Mouse (Mus musculus): Measurements from ENCODE around the gene Gzf1. TPM values are rescaled to one million over a fixed set of nuclear protein-coding genes. Genes with fewer than 3 reads are reported as not detected.

Gene Gzf1
- polyA plus RNA-seq, 1 experiment from 2014 or later, result 29.3 TPM

- Histone ChIP-seq H3K4me2 (ENCODE audit: low read depth, low read length, severe bottlenecking) (no peak overlapping the region), H3K36me3 (ENCODE audit: control insufficient read depth, insufficient read depth, low read length) (no peaks in the 10 kb centered on the region), H3K4me1 (replicated peaks; ENCODE audit: control insufficient read depth, insufficient read depth, low read length) (no peaks in the 10 kb centered on the region), H3K27me3 (ENCODE audit: control insufficient read depth, insufficient read depth, low read length) (no peaks in the 10 kb centered on the region), H3K27ac (ENCODE audit: low read depth, low read length) (no peak overlapping the region), H3K9ac (ENCODE audit: low read length) (no peak overlapping the region), H3K4me3 (ENCODE audit: low read depth, low read length) (no peak overlapping the region), H3K9me3 (ENCODE audit: control insufficient read depth, low read length) (no peaks in the 10 kb centered on the region)
- DNase-seq (ENCODE audit: low spot score) (no peak), ATAC-seq (replicated peaks; ENCODE audit: low FRiP score) (no peak)
- WGBS, result 78% methylated on average over 2 of the region's 2 CpGs
Observed at GRCm38 (mm10) chr2:148719271-148719995, 38.6 kb downstream of the Gzf1 start.

- ATAC-seq (replicated peaks; ENCODE audit: low FRiP score), result no peak; the same call in 1 of the 2 replicates
- Histone ChIP-seq H3K4me1 (replicated peaks; ENCODE audit: control insufficient read depth, insufficient read depth, low read length) (peaks cover 5% of the 10 kb centered on the region; the same call in 1 of the 2 replicates), H3K9ac (ENCODE audit: low read length) (peak overlapping the region; percentile 83), H3K36me3 (ENCODE audit: control insufficient read depth, insufficient read depth, low read length) (no peaks in the 10 kb centered on the region), H3K4me2 (ENCODE audit: low read depth, low read length, severe bottlenecking) (peak overlapping the region; percentile 80), H3K27ac (ENCODE audit: low read depth, low read length) (no peak overlapping the region), H3K9me3 (ENCODE audit: control insufficient read depth, low read length) (no peaks in the 10 kb centered on the region; the same call in 1 of the 2 replicates), H3K4me3 (ENCODE audit: low read depth, low read length) (peak overlapping the region; percentile 71), H3K27me3 (ENCODE audit: control insufficient read depth, insufficient read depth, low read length) (no peaks in the 10 kb centered on the region)
- 1% methylated on average over 32 of the region's 35 CpGs for WGBS
- DNase-seq (ENCODE audit: low spot score), result peak; percentile 59
Observed at GRCm38 (mm10) chr2:148731614-148732326, 50.9 kb downstream of the Gzf1 start.

GRCm38 (mm10) chr2:148732327-148733000 is 51.6 kb downstream of the Gzf1 start, which contains the start of gene Napb:
Gene Napb, minus strand, starts transcription at chr2:148732467.
- H3K9me3 ChIP-seq (ENCODE audit: control insufficient read depth, low read length), result no peaks in the 10 kb centered on the region; the same call in 1 of the 2 replicates
- H3K4me2 ChIP-seq (ENCODE audit: low read depth, low read length, severe bottlenecking), result peak within 1 kb of the TSS; percentile 80
- no peaks in the 10 kb centered on the region for H3K27me3 ChIP-seq (ENCODE audit: control insufficient read depth, insufficient read depth, low read length)
- WGBS, result 4% methylated on average over 18 of the region's 18 CpGs
- ATAC-seq (replicated peaks; ENCODE audit: low FRiP score) (peak; percentile 100), DNase-seq (ENCODE audit: low spot score) (peak; percentile 94)
- H3K9ac ChIP-seq (ENCODE audit: low read length), result peak within 1 kb of the TSS; percentile 83
- H3K4me1 ChIP-seq (replicated peaks; ENCODE audit: control insufficient read depth, insufficient read depth, low read length), result peaks cover 5% of the 10 kb centered on the region; the same call in 1 of the 2 replicates
- H3K27ac ChIP-seq (ENCODE audit: low read depth, low read length), result no peak within 1 kb of the TSS
- no peaks in the 10 kb centered on the region for H3K36me3 ChIP-seq (ENCODE audit: control insufficient read depth, insufficient read depth, low read length)
- peak within 1 kb of the TSS; percentile 71 for H3K4me3 ChIP-seq (ENCODE audit: low read depth, low read length)

Other genes starting within 250 kb of the Gzf1 start
- 5.2 and 5.8 TPM in 2 replicates for gene Cd93, start 237.5 kb upstream of the Gzf1 start, polyA plus RNA-seq (2014; fragmentation: Nextera tagmentation; extraction: Ambion mirVana)
- gene Nxt1, start 8.4 kb upstream of the Gzf1 start, polyA plus RNA-seq (2014; fragmentation: Nextera tagmentation; extraction: Ambion mirVana), result 134 and 151 TPM in 2 replicates
- gene Napb, start 51.4 kb downstream of the Gzf1 start, polyA plus RNA-seq (2014; fragmentation: Nextera tagmentation; extraction: Ambion mirVana), result 13.9 and 14.3 TPM in 2 replicates
- gene Cstl1, start 69.3 kb downstream of the Gzf1 start, polyA plus RNA-seq (2014; fragmentation: Nextera tagmentation; extraction: Ambion mirVana), result not detected in 2 replicates
- not detected in 2 replicates for gene Cst11, start 90.5 kb downstream of the Gzf1 start, polyA plus RNA-seq (2014; fragmentation: Nextera tagmentation; extraction: Ambion mirVana)
- not detected in 2 replicates for gene 8030411F24Rik, start 101.0 kb downstream of the Gzf1 start, polyA plus RNA-seq (2014; fragmentation: Nextera tagmentation; extraction: Ambion mirVana)
- not detected in 2 replicates for gene Cst12, start 108.3 kb downstream of the Gzf1 start, polyA plus RNA-seq (2014; fragmentation: Nextera tagmentation; extraction: Ambion mirVana)
- not detected in 2 replicates for gene Cst8, start 117.8 kb downstream of the Gzf1 start, polyA plus RNA-seq (2014; fragmentation: Nextera tagmentation; extraction: Ambion mirVana)
- gene Cst13, start 139.1 kb downstream of the Gzf1 start, polyA plus RNA-seq (2014; fragmentation: Nextera tagmentation; extraction: Ambion mirVana), result not detected in 2 replicates
- not detected in 2 replicates for gene Cst9, start 154.1 kb downstream of the Gzf1 start, polyA plus RNA-seq (2014; fragmentation: Nextera tagmentation; extraction: Ambion mirVana)
- not detected in 2 replicates for gene 9230104L09Rik, start 184.0 kb downstream of the Gzf1 start, polyA plus RNA-seq (2014; fragmentation: Nextera tagmentation; extraction: Ambion mirVana)
- gene Cst3, start 194.7 kb downstream of the Gzf1 start, polyA plus RNA-seq (2014; fragmentation: Nextera tagmentation; extraction: Ambion mirVana), result 300 and 319 TPM in 2 replicates